Mouse (Mus musculus) 416B (cell line): ENCODE measurements around the gene Zfp787.
"Not testable (repeated sequence)": the region's sequence is repeated elsewhere in the genome, so short reads cannot be mapped to it uniquely, and the experiment has no call there.

Source experiments
- DNase-seq: peaks from one replicate; pipeline ENCODE4 v3.0.0; 2011; ENCODE audit warnings: low read depth

Gene Zfp787

GRCm38 (mm10) chr7:6162172-6162571 is 6.4 kb upstream of the Zfp787 start:
- DNase-seq = no peak

GRCm38 (mm10) chr7:6161541-6161940 is 5.7 kb upstream of the Zfp787 start:
- DNase-seq = no peak

DNA sequence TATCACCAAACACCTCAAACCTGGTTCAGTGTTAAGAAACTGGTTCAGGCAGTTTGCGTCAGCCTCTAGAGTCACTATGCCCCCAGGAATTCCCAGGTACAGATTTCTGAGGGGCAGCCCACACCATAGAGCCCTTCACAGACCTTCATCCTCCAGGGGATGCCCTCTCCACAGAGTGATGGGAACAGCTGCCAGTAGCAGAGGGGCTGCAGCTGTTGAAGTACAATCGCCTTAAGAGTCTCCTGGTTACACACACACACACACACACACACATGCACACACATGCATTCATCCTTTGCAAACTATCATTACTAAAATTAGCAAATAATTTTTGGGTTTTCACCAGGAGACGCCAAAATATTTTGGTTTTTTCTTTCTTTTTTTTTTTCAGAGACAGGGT is 3.8 kb upstream of the Zfp787 start:
- no peak for DNase-seq

- peak; percentile 46 for DNase-seq
Observed at GRCm38 (mm10) chr7:6157479-6157878, 1.7 kb upstream of the Zfp787 start.

- peak; percentile 88 for DNase-seq
Observed at GRCm38 (mm10) chr7:6156901-6157472, 1.2 kb upstream of the Zfp787 start.

DNA sequence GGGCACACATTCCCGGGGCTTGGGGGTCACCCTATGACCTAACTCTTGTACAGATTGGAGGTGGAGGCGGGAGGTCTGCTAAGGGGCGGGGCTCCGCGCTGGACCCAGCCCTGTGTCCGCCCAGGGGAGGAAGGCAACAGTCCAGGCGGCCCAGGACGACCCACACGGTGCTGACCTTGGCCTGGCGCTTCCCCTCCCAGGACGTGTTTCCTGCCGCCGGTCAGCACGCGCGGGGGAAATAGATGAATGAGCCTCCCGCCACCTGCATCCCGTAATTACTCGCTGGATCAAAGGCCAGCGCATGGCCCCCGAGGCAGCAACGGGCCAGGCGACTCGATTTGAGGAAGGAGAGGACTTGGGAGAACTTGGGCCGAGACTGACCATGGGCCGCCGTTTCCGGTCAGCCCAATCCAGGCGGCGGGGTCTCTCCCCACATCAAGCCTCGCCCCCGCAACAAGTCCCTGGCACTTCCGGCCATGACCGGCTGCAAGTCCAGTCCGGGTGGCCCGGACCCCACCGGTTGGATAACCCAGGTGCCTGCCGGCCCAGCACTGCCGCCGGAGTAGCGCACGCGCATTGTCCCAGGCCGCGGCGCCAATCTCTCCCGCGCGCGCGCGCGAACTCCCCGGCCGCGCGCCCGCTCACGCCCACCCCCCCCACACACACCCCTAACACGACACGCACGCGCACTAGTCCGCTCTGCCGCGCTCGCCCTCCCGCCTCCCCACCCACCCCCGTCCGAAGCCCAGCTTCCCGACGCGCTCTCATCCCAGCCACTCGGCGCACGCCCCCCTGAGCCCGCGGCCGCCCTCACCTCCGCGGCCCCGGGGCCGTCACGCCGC is 545 bp downstream of the Zfp787 start:
- DNase-seq = peak; percentile 77

DNA sequence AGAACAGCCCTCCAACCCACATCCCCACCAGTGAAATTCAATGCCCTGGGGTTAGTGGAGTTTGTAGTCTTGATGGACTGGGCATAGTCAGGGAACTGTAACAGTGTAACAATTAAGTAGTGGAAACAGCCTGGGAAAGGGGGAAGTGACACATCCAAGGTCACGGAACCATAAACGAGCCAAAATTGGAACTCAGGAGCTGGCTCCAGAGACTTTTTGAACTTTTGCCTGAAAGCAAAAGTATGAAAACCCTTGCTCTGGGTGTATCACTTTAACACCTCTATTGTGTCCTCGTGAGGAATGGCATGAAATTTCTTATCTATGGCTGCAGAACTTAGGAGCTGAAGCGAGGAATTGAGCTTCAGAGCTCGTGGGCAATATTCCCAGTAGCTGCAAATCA is 1.6 kb downstream of the Zfp787 start:
- DNase-seq = peak; percentile 42

DNA sequence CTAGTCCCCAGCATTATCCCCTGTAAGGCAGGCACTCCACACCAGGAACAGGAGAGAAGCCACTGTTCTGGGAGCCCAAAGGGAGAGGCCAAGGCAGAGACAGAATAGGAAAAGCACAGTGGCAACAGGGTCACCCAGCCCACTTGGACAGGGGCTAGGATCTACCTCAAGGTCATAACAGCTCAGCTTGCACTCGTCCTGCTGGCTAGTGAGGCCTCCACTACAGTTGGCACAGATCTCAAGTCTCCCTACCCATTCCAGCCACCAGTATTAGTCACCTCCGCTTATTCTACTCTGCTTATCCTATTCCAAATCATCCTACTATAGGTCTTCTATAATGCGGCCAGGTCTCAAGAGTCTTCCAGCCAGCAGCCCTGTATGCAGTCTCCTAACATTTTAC is 2.7 kb downstream of the Zfp787 start:
- peak; percentile 56 for DNase-seq

DNA sequence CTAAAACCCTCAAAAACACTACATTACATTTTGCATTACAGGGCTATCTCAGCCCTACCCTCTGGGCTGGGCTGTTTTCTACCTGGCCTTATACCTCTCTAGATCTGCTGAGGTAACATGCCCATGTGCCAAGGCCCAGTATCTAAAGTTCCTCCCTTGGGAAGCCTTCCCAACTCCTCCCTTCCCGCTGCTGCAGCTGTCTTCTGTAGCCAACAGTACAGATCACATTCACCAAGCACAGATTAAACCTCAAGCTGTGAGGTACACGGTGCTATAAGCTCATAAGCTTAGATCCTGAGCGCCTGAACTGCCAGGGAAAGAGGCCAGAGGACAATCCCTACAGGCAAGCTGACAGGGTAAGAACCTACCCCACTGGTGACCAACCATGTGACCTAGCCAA is 3.8 kb downstream of the Zfp787 start:
- no peak for DNase-seq

DNA sequence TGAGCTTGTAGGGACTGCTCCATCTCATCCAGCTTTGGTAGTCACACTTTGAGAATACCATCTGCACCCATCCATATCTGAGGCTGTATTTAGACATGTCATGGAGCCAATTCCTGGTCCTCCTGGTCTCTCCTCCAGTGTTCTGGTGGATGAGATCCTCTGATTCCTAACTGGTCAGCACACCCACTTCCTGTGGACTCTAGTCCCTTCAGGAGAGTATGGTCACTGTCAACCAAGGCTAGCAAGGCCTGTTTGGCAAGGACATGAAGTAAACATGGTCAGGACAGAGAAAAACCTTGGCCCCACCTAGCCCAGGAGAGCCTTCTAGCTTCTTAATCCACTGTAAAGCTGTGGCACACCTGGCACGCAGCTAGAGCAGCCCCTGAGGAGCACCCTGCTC is 4.5 kb downstream of the Zfp787 start:
- no peak for DNase-seq

DNA sequence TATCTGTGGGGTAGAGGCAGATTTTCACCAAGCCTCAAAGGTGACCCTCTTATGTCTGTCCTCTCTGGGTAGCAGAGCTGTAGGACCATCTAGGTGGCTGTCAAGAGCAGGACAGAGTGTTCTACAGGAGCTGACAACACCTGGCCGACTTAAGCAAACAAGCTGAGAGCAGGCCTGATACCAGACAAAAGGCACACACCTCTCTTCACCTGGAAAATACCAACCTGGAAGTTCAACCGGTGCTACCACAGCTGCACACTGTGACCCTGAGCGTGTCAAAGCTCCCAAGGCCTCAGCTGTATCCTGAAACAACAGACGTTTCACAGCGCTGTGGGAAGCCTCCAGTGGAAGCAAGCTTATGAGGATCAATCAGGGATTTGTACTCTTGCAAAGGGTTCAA is 8.1 kb downstream of the Zfp787 start:
- DNase-seq = no peak

DNA sequence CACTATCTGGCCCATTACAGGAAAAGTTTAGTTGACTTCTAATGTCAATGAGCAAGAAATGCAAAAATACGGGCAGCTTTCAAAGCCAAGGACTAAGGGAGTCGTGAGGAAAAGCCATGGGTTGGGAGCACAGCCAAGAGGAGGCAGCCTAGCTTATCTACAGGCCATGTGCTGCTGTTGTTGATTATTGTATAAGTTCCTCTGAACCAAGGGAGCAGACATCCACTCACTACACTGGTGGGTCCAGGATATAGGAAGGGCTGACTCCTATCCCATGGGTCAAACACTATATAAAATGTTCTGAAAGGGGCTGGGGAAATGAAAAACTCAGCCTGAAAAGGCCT is 8.8 kb downstream of the Zfp787 start:
- DNase-seq = no peak

DNA sequence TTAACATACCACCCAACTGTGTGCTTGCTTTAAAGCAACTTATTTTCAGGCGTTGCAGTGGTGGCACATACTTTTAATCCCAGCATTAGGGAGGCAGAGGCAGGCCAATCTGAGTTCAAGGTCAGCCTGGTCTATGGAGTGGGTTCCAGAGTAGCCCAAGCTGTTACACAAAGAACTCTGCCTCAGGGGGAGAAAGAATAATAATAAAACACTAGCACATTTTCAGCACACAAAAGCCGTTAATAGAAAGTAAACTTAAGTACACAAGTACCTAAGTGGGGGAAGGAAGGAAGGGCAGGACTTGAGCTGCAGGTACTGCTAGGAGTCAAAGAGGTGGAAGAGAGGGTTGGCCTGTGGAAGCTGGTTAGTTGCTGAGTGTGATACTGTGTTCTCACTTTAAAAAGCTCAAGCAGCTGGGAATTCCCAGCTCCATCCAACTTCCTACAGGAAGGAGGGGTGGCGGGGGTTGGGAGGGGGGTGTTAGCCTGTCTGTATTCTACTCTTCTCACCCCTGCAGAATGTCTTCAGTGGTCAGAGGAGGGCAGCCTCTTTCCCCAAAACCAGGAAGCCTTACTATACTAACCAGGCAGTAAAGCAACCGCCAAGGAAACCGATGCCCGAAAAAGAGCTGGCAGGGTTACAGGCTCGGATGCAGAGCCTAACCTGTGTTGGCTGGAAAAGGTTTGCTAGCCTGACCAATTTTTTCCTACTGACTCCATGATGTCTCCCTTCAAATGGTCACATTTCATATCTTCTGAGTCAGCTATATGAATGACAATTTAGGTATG is 9.4 kb downstream of the Zfp787 start:
- peak; percentile 45 for DNase-seq

DNA sequence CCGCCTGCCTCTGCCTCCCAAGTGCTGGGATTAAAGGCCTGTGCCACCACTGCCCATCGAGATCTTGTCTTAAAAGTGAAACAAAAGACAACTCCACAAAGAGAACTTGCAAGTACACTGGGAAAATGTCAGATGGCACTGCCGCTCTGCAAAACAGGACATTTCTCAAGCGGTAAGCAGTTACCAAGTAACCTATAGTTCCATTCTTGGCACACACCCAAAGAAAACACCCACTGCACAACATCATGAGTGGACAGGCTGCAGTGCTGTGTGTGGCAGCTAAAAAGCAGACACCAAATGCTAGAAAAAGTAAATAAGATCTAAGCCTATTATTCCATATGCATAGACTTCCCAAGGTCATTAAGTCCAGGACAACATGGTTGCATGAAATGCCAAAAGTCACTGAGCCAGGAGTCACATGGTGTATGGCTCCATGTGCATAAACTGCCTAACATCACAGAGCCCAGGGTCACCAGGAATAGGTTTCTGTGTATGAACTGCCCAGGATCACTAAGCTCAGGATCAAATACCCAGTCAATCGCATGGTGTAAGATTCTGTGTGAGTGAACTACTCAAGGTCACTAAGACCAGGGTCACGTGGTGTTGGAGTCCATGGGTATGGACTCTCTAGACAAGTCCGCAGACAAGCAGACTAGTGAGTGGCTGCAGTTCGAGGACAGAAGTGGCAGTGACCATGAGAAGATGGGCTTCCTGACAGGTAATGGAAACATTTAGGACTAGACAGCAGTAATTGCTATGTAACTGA is 10.2 kb downstream of the Zfp787 start:
- peak; percentile 57 for DNase-seq

DNA sequence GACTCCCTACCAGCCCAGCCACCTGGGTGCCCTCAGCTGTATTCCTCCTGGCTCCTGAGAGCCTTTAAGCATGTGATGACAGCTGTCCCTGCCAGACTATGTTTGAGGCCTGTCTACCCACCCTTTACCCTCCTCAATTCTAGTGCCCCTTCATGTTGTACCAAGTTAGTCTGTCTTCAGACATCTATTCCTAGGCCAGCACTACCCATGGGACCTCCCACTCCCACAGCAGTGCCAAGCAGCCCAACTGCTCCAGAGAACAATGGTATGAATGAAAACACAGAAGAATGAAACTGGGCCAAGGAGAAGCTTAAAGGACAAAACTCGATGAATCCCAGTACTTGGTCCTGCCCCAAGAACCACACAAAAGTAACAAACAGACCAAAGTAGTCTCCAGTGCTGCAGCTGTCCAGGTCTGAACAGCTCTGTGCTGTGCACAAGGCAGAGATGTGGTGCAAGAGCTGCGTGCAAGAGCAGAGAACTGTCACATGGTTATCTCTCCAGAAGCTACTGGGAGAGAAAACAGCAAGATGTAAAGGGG is 11.7 kb downstream of the Zfp787 start:
- peak; percentile 40 for DNase-seq

DNA sequence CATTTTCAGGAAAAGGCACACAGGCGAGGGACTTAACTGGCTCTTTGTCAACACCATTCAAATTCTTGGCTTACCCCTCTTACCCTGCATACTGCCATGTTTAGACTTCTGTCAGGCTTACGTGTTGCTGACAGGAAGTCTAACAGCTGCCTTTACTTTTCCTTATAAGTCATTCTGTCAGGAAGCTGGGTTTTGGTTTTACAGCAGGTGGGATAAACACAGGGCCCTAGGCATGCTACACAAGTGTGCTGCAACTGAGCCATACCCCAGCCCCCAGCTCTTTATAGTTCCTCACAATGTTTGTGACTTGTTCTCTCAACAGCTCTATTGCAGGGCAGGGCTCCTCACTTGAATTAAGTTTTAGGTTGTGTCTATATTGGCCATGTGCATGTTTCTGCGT is 16.5 kb downstream of the Zfp787 start:
- no peak for DNase-seq

DNA sequence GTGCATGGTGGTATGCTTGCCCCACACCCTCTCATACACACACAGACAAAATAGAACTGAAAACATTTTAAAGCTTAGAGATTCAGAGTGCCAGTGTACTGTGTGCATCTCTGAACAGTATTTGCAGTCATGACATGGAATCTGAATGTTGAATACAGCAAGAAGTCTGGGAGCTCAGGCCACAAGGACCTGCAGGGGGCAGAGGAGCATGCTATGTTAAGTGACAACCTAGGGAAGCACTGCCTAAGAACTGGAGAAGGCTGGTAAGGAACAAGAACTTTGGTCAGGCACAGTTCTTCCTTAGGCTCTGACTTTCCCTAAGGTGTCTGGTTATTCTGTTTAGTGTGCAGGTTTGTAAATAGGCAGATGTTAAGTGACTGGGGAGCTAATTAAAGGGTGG is 19.3 kb downstream of the Zfp787 start:
- peak; percentile 36 for DNase-seq

DNA sequence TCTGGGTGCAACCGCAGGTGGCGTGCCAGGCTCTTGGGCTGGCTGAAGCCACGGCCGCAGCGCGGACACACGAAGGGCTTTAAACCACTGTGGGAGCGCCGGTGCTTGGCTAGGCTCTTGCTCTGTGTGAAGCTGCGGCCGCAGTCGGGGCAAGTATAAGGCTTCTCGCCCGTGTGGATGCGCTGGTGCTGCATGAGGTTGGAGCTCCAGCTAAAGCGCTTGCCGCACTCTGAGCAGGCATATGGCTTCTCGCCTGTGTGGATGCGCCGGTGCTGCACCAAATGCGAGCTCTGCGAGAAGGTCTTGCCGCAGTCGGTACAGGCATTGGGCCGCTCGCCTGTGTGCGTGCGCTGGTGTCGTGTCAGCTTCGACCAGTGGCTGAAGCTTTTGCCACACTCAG is 23.2 kb downstream of the Zfp787 start:
- DNase-seq = no peak

- DNase-seq = no peak
Observed at GRCm38 (mm10) chr7:6130346-6130745, 25.5 kb downstream of the Zfp787 start.

DNA sequence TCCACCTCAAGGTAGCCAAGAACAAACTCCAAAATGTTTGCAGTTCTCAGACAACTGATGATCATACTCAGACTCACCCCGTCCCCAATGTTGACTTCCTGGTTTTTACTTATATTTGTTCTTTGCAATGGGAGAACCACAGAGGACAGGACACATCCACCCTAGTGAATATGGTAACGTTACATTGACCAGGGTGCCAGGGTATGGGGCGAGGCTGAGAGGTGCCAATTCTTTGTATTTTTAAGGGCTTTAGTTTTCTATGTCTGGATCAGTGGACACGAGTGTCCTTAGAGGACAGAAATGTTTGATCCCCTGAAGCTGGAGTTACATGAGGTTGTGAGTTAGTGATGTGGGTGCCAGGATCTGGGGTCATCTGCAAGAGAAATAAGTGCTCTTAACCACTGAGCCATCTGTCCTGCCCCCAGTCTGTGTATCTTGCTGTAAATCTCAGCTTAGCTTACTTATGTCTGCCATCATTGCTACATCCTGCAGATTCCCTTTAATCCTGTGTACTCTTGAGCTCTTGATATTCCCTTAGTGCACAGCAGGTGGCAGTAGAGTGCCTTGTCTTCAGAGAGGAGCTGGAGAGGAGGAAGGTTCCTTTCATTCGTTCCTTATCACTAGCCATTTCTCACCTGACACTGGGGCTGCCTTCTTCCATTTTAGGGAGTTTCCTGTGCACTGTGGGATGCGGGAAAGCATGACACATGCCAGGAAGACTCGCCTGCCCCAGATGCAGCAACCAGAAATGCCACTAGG is 28.9 kb downstream of the Zfp787 start:
- DNase-seq = peak; percentile 91

DNA sequence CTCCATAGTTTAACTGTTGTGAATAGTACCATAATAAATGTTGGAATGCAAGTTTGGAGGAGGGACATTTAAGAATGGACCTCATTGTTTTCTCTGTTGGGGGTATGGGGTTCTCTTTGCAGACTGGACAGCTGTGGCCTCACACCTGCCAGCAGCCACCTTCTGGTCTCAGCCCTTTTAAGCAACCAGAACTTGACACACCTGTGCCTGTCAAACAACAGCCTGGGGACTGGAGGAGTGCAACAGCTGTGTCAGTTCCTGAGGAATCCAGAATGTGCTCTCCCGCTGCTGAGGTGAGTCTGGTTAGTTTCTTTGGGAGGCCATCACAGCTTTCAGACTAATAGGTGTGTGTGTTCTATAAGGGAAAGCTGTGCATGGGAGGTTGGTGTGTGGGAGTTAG is 34.7 kb downstream of the Zfp787 start:
- DNase-seq = not testable (repeated sequence)
